Mouse (Mus musculus) embryonic facial prominence, embryonic 11.5 days (tissue): Measurements from ENCODE around the gene Apol9b. TPM values are rescaled to one million over a fixed set of nuclear protein-coding genes. Genes with fewer than 3 reads are reported as not detected.
"Not testable (repeated sequence)": the region's sequence is repeated elsewhere in the genome, so short reads cannot be mapped to it uniquely, and the experiment has no call there.

ENCODE experiments used
- ATAC-seq: fragments of 200-750 bp; cut with Nextera tagmentation; replicated peaks from 2 replicates; pipeline ENCODE4 v1.8.0; 2017; ENCODE audit warnings: low read depth; ENCODE audit not compliant: insufficient number of reproducible peaks, low FRiP score, low TSS enrichment
- DNase-seq: peaks from one replicate; pipeline ENCODE4 v3.0.0-alpha.2; 2015; ENCODE audit warnings: low spot score
- H3K27ac ChIP-seq: fragments of 300-500 bp; sonication (generic); replicated peaks from 2 replicates; pipeline ENCODE4 v1.5.1; 2014; ENCODE audit warnings: mild to moderate bottlenecking, low read depth, low read length, control low read depth
- H3K27me3 ChIP-seq: fragments of 300-500 bp; sonication (generic); 2 replicates; pipeline ENCODE4 v1.6.1; 2014; ENCODE audit warnings: mild to moderate bottlenecking, low read length, moderate library complexity, mixed read lengths; ENCODE audit not compliant: control insufficient read depth, insufficient read depth
- H3K36me3 ChIP-seq: fragments of 300-500 bp; sonication (generic); replicated peaks from 2 replicates; pipeline ENCODE4 v1.6.1; 2014; ENCODE audit warnings: low read depth, mild to moderate bottlenecking, low read length, moderate library complexity, mixed read lengths; ENCODE audit not compliant: control insufficient read depth, insufficient read depth
- H3K4me1 ChIP-seq: fragments of 300-500 bp; sonication (generic); 2 replicates; pipeline ENCODE4 v1.6.1; 2014; ENCODE audit warnings: low read length, mixed read lengths; ENCODE audit not compliant: control insufficient read depth, insufficient read depth
- H3K4me2 ChIP-seq: fragments of 300-500 bp; sonication (generic); 2 replicates; pipeline ENCODE4 v1.6.1; 2014; ENCODE audit warnings: low read depth, mild to moderate bottlenecking, control low read depth, low read length, moderate library complexity
- H3K4me3 ChIP-seq: fragments of 300-500 bp; sonication (generic); 2 replicates; pipeline ENCODE4 v1.5.1; 2014; ENCODE audit warnings: low read depth, low read length, control low read depth
- H3K9ac ChIP-seq: fragments of 300-500 bp; sonication (generic); replicated peaks from 2 replicates; pipeline ENCODE4 v1.6.1; 2014; ENCODE audit warnings: mild to moderate bottlenecking, control low read depth, low read length
- H3K9me3 ChIP-seq: fragments of 300-500 bp; sonication (generic); replicated peaks from 2 replicates; pipeline ENCODE4 v1.6.1; 2016; ENCODE audit warnings: mild to moderate bottlenecking, low read length, inconsistent platforms, mixed read lengths; ENCODE audit not compliant: control insufficient read depth
- WGBS: fragments of 180-500 bp; shearing (Covaris S2); extraction: QIAGEN DNeasy Blood & Tissue Kit; methylation state at CpG from one replicate; pipeline ENCODE4 v1.1.7; 2014; 5-methylcytosine and 5-hydroxymethylcytosine counted together
- polyA plus RNA-seq: library from polyadenylated mRNA; unstranded; fragments of >200 nt; fragmentation: Nextera tagmentation; extraction: Ambion mirVana; gene quantifications from 2 replicates; pipeline ENCODE4 v1.2.1, GENCODE M21; 2014

The Apol9b gene
- polyA plus RNA-seq, 1 experiment from 2014 or later, result not detected

GRCm38 (mm10) chr15:77721509-77721908, 7.3 kb upstream of the Apol9b start:
- not testable (repeated sequence) for ATAC-seq, H3K9me3 ChIP-seq, H3K4me1 ChIP-seq, DNase-seq, H3K4me2 ChIP-seq, H3K27ac ChIP-seq, H3K4me3 ChIP-seq, H3K9ac ChIP-seq, H3K27me3 ChIP-seq, H3K36me3 ChIP-seq
- no CpG with 5 or more reads among the region's 3 CpGs for WGBS

GRCm38 (mm10) chr15:77724208-77724911, 4.5 kb upstream of the Apol9b start:
- H3K4me2 ChIP-seq, DNase-seq, H3K9ac ChIP-seq, H3K27me3 ChIP-seq, H3K4me3 ChIP-seq, H3K9me3 ChIP-seq, H3K27ac ChIP-seq, ATAC-seq, H3K36me3 ChIP-seq, H3K4me1 ChIP-seq: not testable (repeated sequence)
- 31% methylated on average over 2 of the region's 10 CpGs for WGBS

- not testable (repeated sequence) for ATAC-seq
Observed at GRCm38 (mm10) chr15:77725393-77726020, 3.3 kb upstream of the Apol9b start.

GRCm38 (mm10) chr15:77727139-77727538, 1.7 kb upstream of the Apol9b start:
- H3K9me3 ChIP-seq, H3K9ac ChIP-seq, ATAC-seq, H3K4me3 ChIP-seq, H3K36me3 ChIP-seq, H3K27ac ChIP-seq, H3K27me3 ChIP-seq, H3K4me1 ChIP-seq, H3K4me2 ChIP-seq: not testable (repeated sequence)
- peak; percentile 2 for DNase-seq
- WGBS, result 0% methylated on average over 3 of the region's 3 CpGs

More at GRCm38 (mm10) chr15:77725393-77726020, 3.3 kb upstream of the Apol9b start:
- H3K27me3 ChIP-seq, DNase-seq, H3K36me3 ChIP-seq, H3K27ac ChIP-seq, H3K4me1 ChIP-seq, H3K4me3 ChIP-seq, H3K9me3 ChIP-seq, H3K4me2 ChIP-seq, H3K9ac ChIP-seq: not testable (repeated sequence)
- WGBS, result 77% methylated on average over 6 of the region's 6 CpGs

GRCm38 (mm10) chr15:77727745-77728144, 1.1 kb upstream of the Apol9b start:
- 79% methylated on average over 3 of the region's 3 CpGs for WGBS
- not testable (repeated sequence) for ATAC-seq

GRCm38 (mm10) chr15:77731605-77732004, 2.8 kb downstream of the Apol9b start:
- ATAC-seq (no peak), DNase-seq (no peak)
- Histone ChIP-seq H3K36me3 (no peaks in the 10 kb centered on the region), H3K4me2 (no peak overlapping the region), H3K27ac (no peak overlapping the region), H3K27me3 (no peaks in the 10 kb centered on the region), H3K4me1 (no peaks in the 10 kb centered on the region), H3K9me3 (no peaks in the 10 kb centered on the region), H3K4me3 (no peak overlapping the region), H3K9ac (no peak overlapping the region)
- WGBS, result 88% methylated on average over 5 of the region's 5 CpGs

More at GRCm38 (mm10) chr15:77727745-77728144, 1.1 kb upstream of the Apol9b start:
- not testable (repeated sequence) for H3K4me2 ChIP-seq, H3K9me3 ChIP-seq, H3K27me3 ChIP-seq, H3K9ac ChIP-seq, DNase-seq, H3K4me1 ChIP-seq, H3K27ac ChIP-seq, H3K36me3 ChIP-seq, H3K4me3 ChIP-seq

- not testable (repeated sequence) for H3K27ac ChIP-seq
- WGBS, result 75% methylated on average over 10 of the region's 10 CpGs
Observed at GRCm38 (mm10) chr15:77732851-77733250, 4.0 kb downstream of the Apol9b start.

GRCm38 (mm10) chr15:77733380-77733779, 4.5 kb downstream of the Apol9b start:
- not testable (repeated sequence) for H3K9me3 ChIP-seq, H3K4me2 ChIP-seq, H3K4me1 ChIP-seq, H3K27me3 ChIP-seq, H3K9ac ChIP-seq, H3K27ac ChIP-seq, DNase-seq, ATAC-seq, H3K36me3 ChIP-seq, H3K4me3 ChIP-seq
- WGBS, result 87% methylated on average over 8 of the region's 8 CpGs

More at GRCm38 (mm10) chr15:77732851-77733250, 4.0 kb downstream of the Apol9b start:
- H3K9ac ChIP-seq, H3K9me3 ChIP-seq, DNase-seq, H3K4me1 ChIP-seq, H3K36me3 ChIP-seq, H3K4me3 ChIP-seq, H3K27me3 ChIP-seq, H3K4me2 ChIP-seq, ATAC-seq: not testable (repeated sequence)
